Mouse (Mus musculus) heart, postnatal 0 days (tissue): Measurements from ENCODE around the gene Nkd1.

Experiments used
- CTCF ChIP-seq: IDR thresholded peaks from 2 replicates; pipeline ENCODE4 v1.5.1; 2016; ENCODE audit warnings: antibody characterized with exemption, control low read depth, low read depth
- EP300 ChIP-seq: IDR thresholded peaks from 2 replicates; pipeline ENCODE4 v1.6.1; 2016; ENCODE audit warnings: antibody characterized with exemption, low read depth

DNA sequence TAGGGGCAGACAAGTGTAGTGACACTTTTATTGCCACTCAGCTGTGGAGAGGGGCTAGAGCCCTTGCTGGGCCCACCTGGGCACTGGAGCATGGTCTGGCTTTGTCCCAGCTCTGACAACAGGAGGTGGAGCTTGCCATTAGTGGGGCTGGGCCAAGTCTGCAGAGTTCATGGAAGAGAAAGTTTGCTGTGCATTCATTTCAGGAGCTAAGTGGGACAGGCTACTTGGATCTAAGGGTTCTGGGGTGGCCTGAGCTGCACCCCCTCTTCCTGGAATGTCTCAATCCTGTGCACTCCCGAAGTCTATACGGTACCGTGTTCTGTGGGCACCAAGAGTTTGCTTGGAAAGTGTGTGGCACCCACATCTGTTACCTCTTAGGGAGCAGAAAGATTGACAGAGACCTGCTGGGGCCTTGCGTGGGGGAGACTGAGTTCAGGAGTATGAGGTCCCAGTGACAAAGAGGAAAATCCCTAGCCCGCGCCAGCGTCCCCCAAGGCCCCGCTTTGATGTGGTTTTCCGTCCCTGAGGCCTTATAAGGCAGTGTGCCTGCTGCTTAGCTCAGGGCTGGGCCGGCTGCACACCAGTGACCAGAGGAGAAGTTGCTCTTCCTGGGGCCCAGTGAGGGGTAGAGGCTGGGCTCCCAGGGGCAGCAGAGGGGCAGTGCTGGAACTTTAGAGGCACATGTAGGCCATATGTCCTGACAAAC lies 49.3 kb downstream of the Nkd1 start:
- TF ChIP-seq CTCF (no peak), EP300 (no peak)
